Mouse (Mus musculus) bone marrow macrophage, adult 2 months (primary cell): ENCODE measurements at regions not wholly inside any gene's neighbourhood (a gene's known extent, or its start where the extent isn't known, plus 50 kb on each side); places are given as distances from the start of the nearest gene placed in this dataset.

Source experiments
- H3K27ac ChIP-seq: 2 replicates; pipeline ENCODE4 v1.5.1; 2012; ENCODE audit warnings: low read depth, low read length; ENCODE audit not compliant: insufficient read depth
- H3K4me1 ChIP-seq: 2 replicates; pipeline ENCODE4 v1.6.1; 2012; ENCODE audit warnings: low read length; ENCODE audit not compliant: control insufficient read depth, insufficient read depth
- H3K4me3 ChIP-seq: 2 replicates; pipeline ENCODE4 v1.5.1; 2012; ENCODE audit warnings: mild to moderate bottlenecking, low read length, moderate library complexity; ENCODE audit not compliant: insufficient read depth
- CTCF ChIP-seq: IDR thresholded peaks from 2 replicates; pipeline ENCODE4 v1.5.1; 2012; ENCODE audit warnings: low read depth, mild to moderate bottlenecking, low read length, moderate library complexity
- POLR2A ChIP-seq: IDR thresholded peaks from 2 replicates; pipeline ENCODE4 v1.6.1; 2012; ENCODE audit warnings: mild to moderate bottlenecking, low read depth, low read length, borderline replicate concordance

GRCm38 (mm10) chr10:96504340-96504739 lies 112.5 kb upstream of the Btg1 start:
- TF ChIP-seq CTCF (no peak), POLR2A (no peak)
- H3K4me1 ChIP-seq = peaks cover 21% of the 10 kb centered on the region
- no peak overlapping the region for H3K27ac ChIP-seq
- no peak overlapping the region for H3K4me3 ChIP-seq

- no peak overlapping the region for H3K27ac ChIP-seq
- no peaks in the 10 kb centered on the region for H3K4me1 ChIP-seq
- no peak for TF ChIP-seq CTCF
- no peak for TF ChIP-seq POLR2A
- H3K4me3 ChIP-seq = no peak overlapping the region
Measured at GRCm38 (mm10) chr10:96515164-96515922, 101.5 kb upstream of the Btg1 start.

GRCm38 (mm10) chr10:96515923-96516258 lies 100.9 kb upstream of the Btg1 start:
- no peaks in the 10 kb centered on the region for H3K4me1 ChIP-seq
- H3K27ac ChIP-seq = no peak overlapping the region
- TF ChIP-seq POLR2A = no peak
- TF ChIP-seq CTCF = no peak
- no peak overlapping the region for H3K4me3 ChIP-seq

- TF ChIP-seq POLR2A = no peak
- TF ChIP-seq CTCF = no peak
Measured at GRCm38 (mm10) chr10:96519411-96519810, 97.4 kb upstream of the Btg1 start.

GRCm38 (mm10) chr10:96520995-96521760 lies 95.6 kb upstream of the Btg1 start:
- Histone ChIP-seq H3K4me3 (no peak overlapping the region), H3K27ac (no peak overlapping the region), H3K4me1 (peaks cover 4% of the 10 kb centered on the region; the same call in 1 of the 2 replicates)
- TF ChIP-seq POLR2A (no peak), CTCF (no peak)

More at GRCm38 (mm10) chr10:96519411-96519810, 97.4 kb upstream of the Btg1 start:
- Histone ChIP-seq H3K27ac (no peak overlapping the region), H3K4me1 (no peaks in the 10 kb centered on the region), H3K4me3 (no peak overlapping the region)

GRCm38 (mm10) chr10:96523967-96524801 lies 92.6 kb upstream of the Btg1 start:
- TF ChIP-seq POLR2A = no peak
- TF ChIP-seq CTCF = no peak
- Histone ChIP-seq H3K4me1 (peaks cover 4% of the 10 kb centered on the region; the same call in 1 of the 2 replicates), H3K4me3 (no peak overlapping the region), H3K27ac (no peak overlapping the region)

GRCm38 (mm10) chr10:96527864-96528263 lies 88.9 kb upstream of the Btg1 start:
- H3K4me1 ChIP-seq = peaks cover 4% of the 10 kb centered on the region; the same call in 1 of the 2 replicates
- H3K4me3 ChIP-seq = no peak overlapping the region
- TF ChIP-seq POLR2A = no peak
- H3K27ac ChIP-seq = no peak overlapping the region

GRCm38 (mm10) chr10:96534547-96535124 lies 82.2 kb upstream of the Btg1 start:
- TF ChIP-seq POLR2A (no peak), CTCF (no peak)
- Histone ChIP-seq H3K4me3 (no peak overlapping the region), H3K4me1 (no peaks in the 10 kb centered on the region), H3K27ac (no peak overlapping the region)

- H3K27ac ChIP-seq = no peak overlapping the region
- TF ChIP-seq CTCF = no peak
- no peak for TF ChIP-seq POLR2A
- no peak overlapping the region for H3K4me3 ChIP-seq
- peaks cover 1% of the 10 kb centered on the region; the same call in 1 of the 2 replicates for H3K4me1 ChIP-seq
Measured at GRCm38 (mm10) chr10:96535461-96535860, 81.3 kb upstream of the Btg1 start.
